Mouse (Mus musculus) heart, postnatal 0 days (tissue): ENCODE results near the gene Stk4.

Source experiments
- CTCF ChIP-seq: IDR thresholded peaks from 2 replicates; pipeline ENCODE4 v1.5.1; 2016; ENCODE audit warnings: antibody characterized with exemption, control low read depth, low read depth
- EP300 ChIP-seq: IDR thresholded peaks from 2 replicates; pipeline ENCODE4 v1.6.1; 2016; ENCODE audit warnings: antibody characterized with exemption, low read depth

DNA sequence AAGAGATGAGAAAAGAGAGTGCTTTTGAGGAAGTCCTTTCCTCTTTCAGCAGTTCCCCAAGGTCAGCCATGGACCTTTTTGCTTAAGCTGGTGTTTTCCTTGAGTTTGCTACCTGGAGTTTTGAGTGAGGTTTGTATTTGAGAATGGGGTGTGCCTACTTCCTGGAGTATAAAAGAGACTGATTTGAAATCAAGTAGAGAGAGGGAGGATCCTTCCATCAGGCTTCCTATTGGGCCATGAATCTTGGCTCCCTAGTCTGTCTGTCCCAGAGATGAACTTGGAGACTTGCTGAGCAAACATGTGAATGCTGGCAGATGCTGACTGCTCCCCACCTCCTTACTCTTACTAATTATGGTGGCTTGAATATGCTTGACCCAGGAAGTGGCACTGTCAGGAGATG is 122.2 kb downstream of the Stk4 start:
- TF ChIP-seq CTCF (no peak), EP300 (no peak)
